Mouse (Mus musculus) cerebellum, postnatal 25 days (tissue): ENCODE data around the gene Golga3.

Experiments
- DNase-seq, 2 experiments: peaks; one replicate each; pipeline ENCODE4 v3.0.0; 2021; ENCODE audit warnings: mixed read lengths in 2 of 2

Gene Golga3

GRCm38 (mm10) chr5:110232346-110232745, 55.8 kb downstream of the Golga3 start:
- DNase-seq = no peak

- no peak for DNase-seq
These were observed 67.6 kb downstream of the Golga3 start for GRCm38 (mm10) chr5:110244091-110244490.

- DNase-seq = no peak
These were observed 90.4 kb downstream of the Golga3 start for GRCm38 (mm10) chr5:110266941-110267340.

GRCm38 (mm10) chr5:110269141-110270101, 92.9 kb downstream of the Golga3 start, which contains the start of gene Pgam5:
Pgam5 (minus strand) TSS chr5:110269913.
- peak; percentile 94 to 97 for DNase-seq

- peak; percentile 14 to 16 for DNase-seq
These were observed 93.7 kb downstream of the Golga3 start for GRCm38 (mm10) chr5:110270242-110270641.

- no peak for DNase-seq
These were observed 97.6 kb downstream of the Golga3 start for GRCm38 (mm10) chr5:110274147-110274546.

DNA sequence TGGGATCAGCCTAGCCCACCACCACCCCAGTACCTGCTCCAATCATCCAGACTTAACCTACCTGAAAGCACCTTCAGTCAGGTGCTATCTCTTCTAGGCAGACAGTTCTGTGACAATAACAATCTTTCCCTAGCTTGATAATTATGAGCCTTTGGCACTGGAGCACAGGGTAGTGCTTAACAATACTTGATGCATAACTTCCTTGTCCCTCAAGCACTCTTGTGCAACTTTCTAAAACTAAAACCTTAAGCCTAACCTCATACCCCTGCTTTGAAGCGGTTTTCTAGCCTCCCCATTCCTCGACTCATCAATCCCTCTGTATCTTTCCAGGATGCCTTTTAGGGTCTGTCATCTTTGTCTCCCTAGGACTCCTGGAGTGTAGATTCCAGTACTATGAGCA, 98.3 kb downstream of the Golga3 start:
- DNase-seq = no peak
